Mouse (Mus musculus) stomach, postnatal 0 days (tissue): Measurements from ENCODE around the gene Usp25.

Experiments used
- CTCF ChIP-seq: IDR thresholded peaks from 2 replicates; pipeline ENCODE4 v1.5.1; 2016; ENCODE audit warnings: antibody characterized with exemption, low read depth, mild to moderate bottlenecking, moderate library complexity
- EP300 ChIP-seq: optimal IDR thresholded peaks from 2 replicates; pipeline ENCODE3; 2016; ENCODE audit warnings: antibody characterized with exemption

- TF ChIP-seq CTCF, result no peak
- TF ChIP-seq EP300, result no peak
These were observed 137.4 kb downstream of the Usp25 start for GRCm38 (mm10) chr16:77150884-77151283.
